Mouse (Mus musculus): Measurements from ENCODE around the gene 1500009C09Rik.

The 1500009C09Rik gene

GRCm38 (mm10) chr15:82247131-82247776 lies 4.9 kb upstream of the 1500009C09Rik start:
- no peak for DNase-seq (ENCODE audit: low read depth)

GRCm38 (mm10) chr15:82251579-82251978 lies 618 bp upstream of the 1500009C09Rik start:
- DNase-seq (ENCODE audit: low read depth): no peak

- no peak for DNase-seq (ENCODE audit: low read depth)
Measured at GRCm38 (mm10) chr15:82255248-82255647, 3.1 kb downstream of the 1500009C09Rik start.

- DNase-seq (ENCODE audit: low read depth): no peak
Measured at GRCm38 (mm10) chr15:82255944-82256383, 3.8 kb downstream of the 1500009C09Rik start.

GRCm38 (mm10) chr15:82259510-82259909 lies 7.3 kb downstream of the 1500009C09Rik start:
- DNase-seq (ENCODE audit: low read depth): peak; percentile 62

GRCm38 (mm10) chr15:82266356-82266755 lies 14.2 kb downstream of the 1500009C09Rik start:
- DNase-seq (ENCODE audit: low read depth): peak; percentile 37

GRCm38 (mm10) chr15:82268185-82268584 lies 16.0 kb downstream of the 1500009C09Rik start:
- DNase-seq (ENCODE audit: low read depth): no peak

- DNase-seq (ENCODE audit: low read depth): no peak
Measured at GRCm38 (mm10) chr15:82268783-82269182, 16.6 kb downstream of the 1500009C09Rik start.

- DNase-seq (ENCODE audit: low read depth): peak; percentile 50
Measured at GRCm38 (mm10) chr15:82271201-82271600, 19.0 kb downstream of the 1500009C09Rik start.

- no peak for DNase-seq (ENCODE audit: low read depth)
Measured at GRCm38 (mm10) chr15:82272295-82272694, 20.1 kb downstream of the 1500009C09Rik start.

- DNase-seq (ENCODE audit: low read depth): no peak
Measured at GRCm38 (mm10) chr15:82274593-82274926, 22.4 kb downstream of the 1500009C09Rik start, which contains the start of gene Sept3. Gene Sept3, plus strand, starts transcription at chr15:82274893.

GRCm38 (mm10) chr15:82274927-82275901 lies 23.0 kb downstream of the 1500009C09Rik start:
- DNase-seq (ENCODE audit: low read depth): no peak

GRCm38 (mm10) chr15:82277591-82277990 lies 25.4 kb downstream of the 1500009C09Rik start:
- no peak for DNase-seq (ENCODE audit: low read depth)

- no peak for DNase-seq (ENCODE audit: low read depth)
Measured at GRCm38 (mm10) chr15:82280638-82281037, 28.4 kb downstream of the 1500009C09Rik start.

- no peak for DNase-seq (ENCODE audit: low read depth)
Measured at GRCm38 (mm10) chr15:82286157-82286556, 34.0 kb downstream of the 1500009C09Rik start.

- DNase-seq (ENCODE audit: low read depth): no peak
Measured at GRCm38 (mm10) chr15:82290252-82290651, 38.1 kb downstream of the 1500009C09Rik start.

GRCm38 (mm10) chr15:82292851-82293250 lies 40.7 kb downstream of the 1500009C09Rik start:
- DNase-seq (ENCODE audit: low read depth): no peak

- DNase-seq (ENCODE audit: low read depth): no peak
Measured at GRCm38 (mm10) chr15:82293271-82293711, 41.1 kb downstream of the 1500009C09Rik start.

- DNase-seq (ENCODE audit: low read depth): no peak
Measured at GRCm38 (mm10) chr15:82294059-82294458, 41.9 kb downstream of the 1500009C09Rik start.

- no peak for DNase-seq (ENCODE audit: low read depth)
Measured at GRCm38 (mm10) chr15:82298764-82299561, 46.8 kb downstream of the 1500009C09Rik start, which contains the start of gene Wbp2nl. Gene Wbp2nl, plus strand, starts transcription at chr15:82298954.

- no peak for DNase-seq (ENCODE audit: low read depth)
Measured at GRCm38 (mm10) chr15:82307107-82307506, 54.9 kb downstream of the 1500009C09Rik start.

GRCm38 (mm10) chr15:82308416-82308815 lies 56.2 kb downstream of the 1500009C09Rik start:
- DNase-seq (ENCODE audit: low read depth): no peak
